Mouse (Mus musculus) lung, postnatal 0 days (tissue): ENCODE measurements around the gene Lrrn4cl.

ENCODE experiments used
- CTCF ChIP-seq: IDR thresholded peaks from 2 replicates; pipeline ENCODE4 v1.5.1; 2016; ENCODE audit warnings: antibody characterized with exemption, mild to moderate bottlenecking
- EP300 ChIP-seq: IDR thresholded peaks from 2 replicates; pipeline ENCODE4 v1.6.1; 2016; ENCODE audit warnings: antibody characterized with exemption, mild to moderate bottlenecking, control low read depth

DNA sequence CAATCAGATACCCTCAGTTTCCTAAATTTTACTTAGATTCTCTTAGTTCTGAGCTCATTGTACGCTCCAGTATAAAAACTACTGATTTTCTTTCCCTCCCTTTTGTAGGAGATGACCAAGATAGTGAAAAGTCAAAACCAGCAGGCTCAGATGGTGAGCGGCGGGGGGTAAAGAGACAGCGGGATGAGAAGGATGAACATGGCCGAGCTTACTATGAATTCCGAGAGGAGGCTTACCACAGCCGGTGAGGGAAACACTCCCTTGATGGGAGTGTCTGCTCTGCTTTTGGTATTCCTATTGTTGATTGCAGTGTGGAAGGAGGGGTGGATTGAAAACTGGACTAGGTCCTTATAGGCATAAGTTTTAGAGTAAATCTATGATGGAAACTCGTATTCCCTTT is 27.9 kb upstream of the Lrrn4cl start:
- TF ChIP-seq EP300, result no peak
- no peak for TF ChIP-seq CTCF
